Mouse (Mus musculus): Measurements from ENCODE around the gene Vmn1r87.
A peak's percentile ranks its signal among the peaks of the same experiment; 100 is the strongest.

The Vmn1r87 gene

GRCm38 (mm10) chr7:13140057-13140456 lies at the start of gene Vmn1r87:
TSS of gene Vmn1r87 (minus strand) at chr7:13140157.
- DNase-seq (ENCODE audit: low spot score in 2 of 2): no peak

DNA sequence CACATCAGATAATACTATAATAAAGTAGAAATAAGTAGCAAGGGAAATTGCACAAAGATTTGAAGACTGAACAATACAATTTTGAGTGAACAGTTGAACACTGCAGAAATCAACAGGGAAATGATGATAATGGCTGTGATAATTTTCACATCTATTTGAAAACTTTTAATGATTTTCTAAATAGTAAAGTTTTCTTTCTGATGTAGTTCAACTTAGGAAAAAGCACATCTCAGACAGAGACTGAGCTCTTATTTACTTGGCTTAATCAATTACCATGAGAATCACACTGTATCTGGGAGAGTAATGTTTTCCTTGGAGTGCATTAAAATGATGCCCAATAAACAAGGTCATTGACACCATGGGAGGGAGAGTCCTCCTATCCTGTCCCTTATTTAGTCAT lies 19.3 kb upstream of the Vmn1r87 start, which contains the start of gene Vmn1r88:
Gene Vmn1r88 (plus strand): TSS at position 301 of the 400 bp plus-strand sequence.
- no peak for DNase-seq (ENCODE audit: low spot score in 2 of 2)

DNA sequence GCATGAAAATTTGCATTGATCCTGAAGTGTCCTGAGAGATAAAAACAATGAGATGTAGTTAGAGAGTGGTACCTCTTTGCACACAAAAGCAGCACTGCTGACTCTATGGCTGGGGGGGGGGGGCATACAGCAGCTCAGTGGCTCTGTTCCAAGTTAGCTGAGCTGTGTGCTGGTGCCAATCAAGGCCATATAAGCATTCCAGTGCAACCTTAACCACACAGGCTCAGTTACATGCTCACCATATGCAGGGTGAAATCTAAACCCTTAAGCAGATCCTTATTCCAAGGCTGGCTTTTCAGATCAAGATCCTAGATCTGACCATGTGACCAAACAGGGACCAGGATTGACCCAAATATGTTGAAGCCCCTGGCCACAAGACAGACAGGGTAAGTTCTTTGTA lies 2.6 kb downstream of the Vmn1r87 start:
- DNase-seq (ENCODE audit: low spot score in 2 of 2): no peak

GRCm38 (mm10) chr7:13131856-13132255 lies 8.1 kb downstream of the Vmn1r87 start:
- no peak for DNase-seq (ENCODE audit: low spot score in 2 of 2)

DNA sequence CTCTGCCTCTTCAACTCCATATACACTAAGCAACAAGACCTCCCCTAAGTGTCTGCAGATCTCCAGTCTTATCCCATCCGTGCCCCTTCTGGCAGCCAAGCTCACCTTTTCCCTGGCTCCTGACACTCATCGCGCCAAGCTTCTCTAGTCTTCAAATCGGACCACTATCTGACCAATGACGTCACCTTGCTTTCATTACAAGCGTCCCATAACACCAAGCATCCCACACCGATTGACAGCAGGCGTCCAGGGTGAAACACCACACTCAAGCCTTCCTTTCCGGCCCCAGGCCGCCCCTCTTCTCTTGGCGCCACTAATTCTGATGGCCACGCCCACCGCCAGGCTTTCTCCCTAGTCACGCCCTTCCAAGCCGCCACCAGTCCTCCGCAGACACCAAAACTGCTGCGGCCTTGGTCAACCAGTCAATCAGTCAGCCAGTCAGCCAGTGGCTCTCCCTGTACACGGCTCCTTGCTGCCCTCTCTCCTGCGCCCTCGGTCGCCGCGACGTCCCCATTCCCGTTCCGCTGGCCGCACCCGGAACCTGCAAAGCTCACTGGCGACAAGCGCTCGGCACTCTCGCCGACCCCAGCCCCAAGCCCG lies 16.3 kb downstream of the Vmn1r87 start:
- DNase-seq (ENCODE audit: low spot score in 2 of 2): peak in 1 of 2 experiments; percentile 1

DNA sequence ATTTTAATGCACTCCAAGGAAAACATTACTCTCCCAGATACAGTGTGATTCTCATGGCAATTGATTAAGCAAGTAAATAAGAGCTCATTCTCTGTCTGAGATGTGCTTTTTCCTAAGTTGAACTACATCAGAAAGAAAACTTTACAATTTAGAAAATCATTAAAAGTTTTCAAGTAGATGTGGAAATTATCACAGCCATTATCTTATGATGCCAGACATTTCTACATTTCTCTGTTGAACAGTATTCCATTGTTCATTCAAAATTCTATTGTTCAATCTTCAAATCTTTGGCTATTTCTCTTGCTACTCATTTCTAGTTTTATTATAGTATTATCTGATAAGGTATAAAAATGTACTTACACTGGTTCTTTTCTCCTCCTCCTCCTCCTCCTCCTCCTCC lies 20.1 kb downstream of the Vmn1r87 start, which contains the start of gene Vmn1r86:
Gene Vmn1r86 (minus strand): TSS at position 101 of the 400 bp plus-strand sequence.
- no peak for DNase-seq (ENCODE audit: low spot score in 2 of 2)

- no peak for DNase-seq (ENCODE audit: low spot score in 2 of 2)
Measured at GRCm38 (mm10) chr7:13095073-13095472, 44.9 kb downstream of the Vmn1r87 start, which contains the start of gene Vmn1r85. TSS of gene Vmn1r85 (minus strand) at chr7:13095173.

Measured in left cerebral cortex, adult 9 months (tissue).